Mouse (Mus musculus): ENCODE measurements around the gene Zbtb20.
A peak's percentile ranks its signal among the peaks of the same experiment; 100 is the strongest.

Gene Zbtb20

DNA sequence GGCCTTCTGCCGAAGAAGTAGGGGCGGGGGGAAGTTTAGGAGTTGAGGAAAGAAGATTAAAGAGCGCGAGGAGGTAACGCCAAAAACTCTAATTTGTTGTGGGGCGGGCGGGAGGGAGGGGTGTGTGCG, at the start of gene Zbtb20:
Gene Zbtb20, plus strand, starts transcription at position 30 of the 129 bp plus-strand sequence.
- no peak for DNase-seq

DNA sequence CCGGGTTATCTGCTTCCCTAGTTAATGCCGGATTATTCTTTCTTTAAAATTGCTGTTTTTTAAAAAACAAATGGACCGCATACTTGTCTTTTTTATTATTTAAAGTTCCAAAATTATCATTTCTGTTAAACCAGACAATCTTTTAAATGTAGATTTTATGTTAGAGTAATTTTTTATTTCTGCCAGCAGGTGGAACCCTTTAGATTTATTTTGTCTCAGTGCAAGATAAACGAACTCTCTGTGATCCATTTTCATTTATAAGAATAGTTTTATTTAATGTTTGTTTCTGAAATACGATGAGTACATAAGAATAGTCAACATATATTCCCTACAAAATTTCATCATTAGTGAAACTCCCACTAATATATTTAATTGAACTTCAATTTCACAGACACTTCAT, 39.7 kb upstream of the Zbtb20 start:
- no peak for DNase-seq

DNA sequence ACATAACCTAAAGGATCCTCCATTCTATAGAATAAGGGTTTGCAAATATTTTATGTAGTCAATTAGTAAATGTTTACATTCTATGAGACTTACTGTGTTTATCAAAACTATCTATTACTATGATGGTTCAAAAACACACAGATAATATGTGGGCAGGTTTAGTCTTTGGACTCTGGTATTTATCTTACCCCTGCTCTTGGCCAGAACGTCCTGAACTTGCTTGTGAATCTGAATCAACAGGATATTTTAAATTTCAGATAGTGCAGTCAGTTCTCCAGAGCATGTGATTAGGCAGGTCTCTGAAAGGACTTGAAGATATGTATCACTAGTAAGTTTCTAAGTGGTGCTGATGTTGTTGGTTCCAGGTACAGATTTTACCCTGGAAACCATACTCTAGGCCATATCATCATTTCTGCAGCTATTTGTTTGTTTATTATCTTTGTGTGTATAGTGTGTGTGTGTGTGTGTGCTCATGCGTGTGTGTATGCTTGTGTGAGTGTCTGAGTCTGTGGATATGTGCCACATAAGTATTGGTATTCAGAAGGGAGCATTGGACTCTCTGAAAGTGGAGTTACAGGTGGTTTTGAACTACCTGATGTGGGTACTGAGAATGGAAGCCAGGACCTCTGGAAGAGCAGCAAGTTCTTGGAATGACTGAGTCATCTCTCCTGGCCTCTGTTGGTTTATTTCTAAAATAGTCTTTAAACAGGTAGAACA, 39.1 kb upstream of the Zbtb20 start:
- no peak for DNase-seq

DNA sequence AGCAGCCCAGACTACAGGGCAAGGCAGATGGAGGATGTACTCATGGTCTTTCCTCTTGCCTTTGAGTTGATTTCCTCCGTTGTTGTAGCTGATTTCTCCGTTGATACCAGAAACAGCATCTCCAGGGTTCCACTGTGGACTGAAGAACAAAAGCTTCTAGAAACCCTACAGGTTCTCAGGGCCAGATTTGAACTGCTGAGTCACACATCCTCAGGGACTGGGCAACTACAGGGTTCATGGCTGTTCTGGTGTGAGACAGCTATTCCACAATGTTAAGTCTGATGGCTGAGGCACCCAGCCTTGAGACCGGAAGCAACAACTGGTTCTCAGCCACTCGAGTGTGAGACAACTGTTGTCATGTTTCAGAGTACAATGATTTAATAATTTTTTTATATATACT, 37.5 kb upstream of the Zbtb20 start:
- DNase-seq = no peak

DNA sequence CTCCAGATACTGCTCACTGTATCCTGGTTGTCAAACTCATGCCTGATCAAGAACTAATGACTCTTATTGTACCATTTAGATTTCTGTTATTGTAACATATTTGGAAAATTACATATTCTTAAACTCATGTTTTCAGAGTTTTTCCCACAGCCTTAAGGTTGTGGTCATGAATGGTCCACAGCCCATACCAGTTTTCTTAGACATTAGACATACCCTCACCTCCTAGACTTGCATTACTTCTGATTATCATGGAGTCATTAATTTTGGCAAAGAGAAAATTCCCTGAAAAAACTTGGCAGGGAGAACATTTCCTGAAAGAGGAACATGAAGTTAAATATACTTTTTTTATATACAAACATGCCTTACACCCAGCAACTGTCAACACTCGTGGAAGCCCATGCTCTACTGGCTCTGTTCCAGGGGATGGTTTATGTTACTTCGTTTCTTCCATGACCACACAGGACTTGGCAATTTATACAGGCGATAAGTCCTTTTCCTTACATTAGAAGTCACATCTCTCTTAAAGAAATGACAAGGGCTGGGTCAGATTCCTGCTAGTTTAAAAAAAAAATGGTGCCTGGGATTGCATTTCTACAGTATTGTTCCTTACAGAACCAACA, 18.0 kb upstream of the Zbtb20 start:
- DNase-seq = no peak

DNA sequence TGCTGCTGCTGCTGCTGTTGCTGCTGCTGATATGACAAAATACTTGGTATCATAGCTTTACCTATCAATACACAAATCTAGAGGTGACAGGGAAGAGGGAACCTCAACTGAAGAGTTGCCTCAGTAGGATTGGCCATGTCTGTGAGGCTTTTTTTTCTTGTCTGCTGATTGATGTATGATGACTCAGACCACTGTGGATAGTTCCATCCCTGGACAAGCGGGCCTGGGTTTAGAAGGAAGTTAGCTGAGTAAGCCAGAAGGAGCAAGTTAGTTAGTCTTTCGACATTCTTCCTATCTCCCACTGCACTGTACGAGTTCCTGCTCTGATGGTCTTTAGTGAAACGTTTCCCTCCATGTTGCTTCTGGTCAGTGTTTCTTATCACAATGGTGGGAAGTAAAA, 16.4 kb upstream of the Zbtb20 start:
- DNase-seq = no peak

DNA sequence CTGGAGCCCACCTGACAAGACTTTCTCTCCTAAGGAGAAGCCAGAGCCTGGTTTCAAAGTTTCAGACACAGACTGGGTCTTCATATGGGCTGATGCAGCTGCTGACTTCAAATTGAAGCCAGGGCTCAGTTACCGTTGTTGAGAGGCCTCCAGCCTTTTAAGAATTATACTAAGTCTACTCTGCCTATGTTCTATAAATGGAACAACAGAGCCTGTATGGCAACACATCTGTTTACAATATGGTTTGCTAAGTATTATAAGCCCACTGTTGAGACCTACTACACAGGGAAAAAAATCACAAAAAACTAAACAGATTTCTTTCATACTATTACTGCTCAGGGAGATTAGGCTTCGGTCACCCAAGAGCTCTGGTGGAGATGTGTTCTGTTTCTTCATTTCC, 12.4 kb upstream of the Zbtb20 start:
- DNase-seq = no peak

DNA sequence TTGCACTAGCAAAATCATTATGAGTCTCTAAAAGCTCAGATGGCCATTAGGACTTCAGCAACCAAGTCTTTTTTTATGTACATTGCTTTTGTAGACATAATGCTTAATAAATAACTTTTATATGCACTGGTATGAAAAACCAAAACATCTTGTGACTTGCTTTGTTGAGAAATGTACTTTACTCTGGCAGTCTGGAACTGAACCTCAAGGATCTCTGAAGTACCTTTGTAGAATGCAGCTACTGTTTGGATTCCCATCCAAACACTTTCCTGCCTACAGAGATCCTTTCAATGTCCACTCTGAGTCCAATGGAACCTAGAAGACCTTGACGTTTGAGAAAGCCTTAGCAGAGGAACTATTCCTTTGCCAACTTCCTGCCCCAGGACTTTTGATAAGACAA, 9.6 kb upstream of the Zbtb20 start:
- no peak for DNase-seq

DNA sequence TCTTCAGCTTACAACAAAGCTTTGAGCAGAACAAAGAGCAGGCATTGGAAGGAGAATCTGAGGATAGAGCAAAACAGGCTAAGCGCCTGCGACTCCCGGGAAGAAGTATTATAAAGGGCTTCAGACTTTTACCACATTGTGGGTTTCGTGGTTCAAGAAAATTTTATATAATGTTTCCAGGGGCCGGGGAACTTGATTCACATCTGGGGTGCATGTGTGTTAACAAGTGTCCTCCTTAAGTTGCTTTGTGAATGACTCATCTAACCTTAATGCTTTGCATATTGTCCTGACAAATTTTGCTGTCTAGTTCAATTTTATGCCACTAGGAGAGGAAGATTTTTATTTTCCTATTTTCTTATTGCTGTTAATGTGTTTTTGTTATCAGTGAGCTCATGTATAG, 3.6 kb upstream of the Zbtb20 start:
- no peak for DNase-seq

DNA sequence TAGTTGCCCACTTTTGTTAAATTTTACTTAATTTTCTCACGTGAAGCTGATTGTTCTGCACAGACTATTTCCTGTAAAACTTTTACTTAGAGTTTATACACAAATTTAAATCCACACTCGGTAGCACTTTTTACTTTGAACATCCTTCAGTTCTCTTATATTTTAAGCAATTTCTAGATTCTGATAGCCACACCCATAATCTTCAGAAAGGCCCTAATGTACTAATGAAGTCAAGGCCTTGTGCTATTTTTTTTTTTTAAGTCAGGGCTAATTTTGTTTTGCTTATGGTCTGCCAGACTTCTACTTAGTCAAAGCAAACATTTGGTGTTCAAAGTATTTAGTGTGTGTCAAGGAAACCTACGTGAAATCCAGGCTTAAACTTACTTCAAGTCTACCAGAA, 1.7 kb upstream of the Zbtb20 start:
- no peak for DNase-seq

DNA sequence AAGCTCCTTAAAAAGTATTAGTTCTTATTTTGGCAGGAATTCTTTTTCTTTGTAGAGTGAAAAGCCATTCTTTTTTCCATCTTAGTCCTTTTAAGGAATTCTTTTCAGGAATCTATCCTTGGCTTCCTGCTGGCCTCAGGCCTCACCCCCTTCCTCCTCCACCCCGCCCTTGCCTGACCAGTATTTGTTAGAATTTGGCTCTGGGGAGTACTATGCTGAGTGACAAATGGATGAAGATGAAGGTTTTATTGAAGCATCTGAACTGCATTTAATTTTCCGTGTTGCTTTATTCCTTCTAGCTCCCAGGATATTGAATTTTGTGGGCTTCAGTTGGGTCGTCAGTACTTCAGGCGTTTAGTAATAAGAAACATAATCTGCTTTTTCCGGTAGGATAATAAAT, 1.2 kb upstream of the Zbtb20 start:
- peak; percentile 61 for DNase-seq

DNA sequence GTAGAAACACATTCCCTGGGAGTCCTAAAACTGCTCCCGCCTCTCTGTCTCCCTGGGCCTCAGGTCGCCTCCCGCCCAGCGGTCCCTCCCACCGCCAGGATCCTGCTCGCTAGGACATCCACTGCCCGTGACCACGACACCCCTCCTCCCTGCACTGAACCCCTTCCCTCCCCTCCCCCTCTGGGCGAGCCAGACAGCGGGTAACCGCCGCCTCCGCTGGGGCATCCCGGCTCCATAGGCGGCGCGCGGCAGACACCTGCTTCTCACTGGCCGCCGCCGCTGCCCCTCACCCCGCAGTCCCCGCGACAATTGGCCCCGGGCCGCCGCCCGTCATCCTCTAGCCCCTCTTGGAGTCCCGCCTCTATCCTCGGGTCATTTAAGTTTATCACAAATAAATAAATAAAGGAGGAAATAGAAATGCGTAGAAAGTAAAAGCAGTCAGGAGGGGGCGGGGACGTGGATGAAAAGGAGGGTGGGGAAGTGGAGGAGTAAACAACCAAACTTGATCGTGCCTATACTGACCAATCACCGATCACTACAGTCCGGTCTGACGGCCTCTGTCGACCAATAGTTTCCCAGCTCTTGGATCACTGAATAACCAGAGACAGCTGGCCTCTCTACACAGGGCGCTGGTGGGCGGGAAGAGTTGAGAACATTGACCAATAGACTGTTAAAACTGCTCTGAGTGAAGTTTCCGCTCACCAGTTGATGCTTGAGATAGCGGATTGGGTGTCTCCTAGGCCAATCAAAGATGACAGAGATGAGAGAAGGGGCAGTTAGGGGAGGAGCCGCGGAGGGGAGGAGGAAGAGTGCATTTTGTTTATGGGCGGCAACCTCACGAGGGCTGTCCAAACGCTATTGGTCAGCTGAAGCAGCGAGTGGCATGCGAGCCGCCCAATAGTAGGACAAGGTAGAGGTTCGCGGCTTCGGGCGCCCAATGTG, 500 bp upstream of the Zbtb20 start:
- peak; percentile 99 for DNase-seq

DNA sequence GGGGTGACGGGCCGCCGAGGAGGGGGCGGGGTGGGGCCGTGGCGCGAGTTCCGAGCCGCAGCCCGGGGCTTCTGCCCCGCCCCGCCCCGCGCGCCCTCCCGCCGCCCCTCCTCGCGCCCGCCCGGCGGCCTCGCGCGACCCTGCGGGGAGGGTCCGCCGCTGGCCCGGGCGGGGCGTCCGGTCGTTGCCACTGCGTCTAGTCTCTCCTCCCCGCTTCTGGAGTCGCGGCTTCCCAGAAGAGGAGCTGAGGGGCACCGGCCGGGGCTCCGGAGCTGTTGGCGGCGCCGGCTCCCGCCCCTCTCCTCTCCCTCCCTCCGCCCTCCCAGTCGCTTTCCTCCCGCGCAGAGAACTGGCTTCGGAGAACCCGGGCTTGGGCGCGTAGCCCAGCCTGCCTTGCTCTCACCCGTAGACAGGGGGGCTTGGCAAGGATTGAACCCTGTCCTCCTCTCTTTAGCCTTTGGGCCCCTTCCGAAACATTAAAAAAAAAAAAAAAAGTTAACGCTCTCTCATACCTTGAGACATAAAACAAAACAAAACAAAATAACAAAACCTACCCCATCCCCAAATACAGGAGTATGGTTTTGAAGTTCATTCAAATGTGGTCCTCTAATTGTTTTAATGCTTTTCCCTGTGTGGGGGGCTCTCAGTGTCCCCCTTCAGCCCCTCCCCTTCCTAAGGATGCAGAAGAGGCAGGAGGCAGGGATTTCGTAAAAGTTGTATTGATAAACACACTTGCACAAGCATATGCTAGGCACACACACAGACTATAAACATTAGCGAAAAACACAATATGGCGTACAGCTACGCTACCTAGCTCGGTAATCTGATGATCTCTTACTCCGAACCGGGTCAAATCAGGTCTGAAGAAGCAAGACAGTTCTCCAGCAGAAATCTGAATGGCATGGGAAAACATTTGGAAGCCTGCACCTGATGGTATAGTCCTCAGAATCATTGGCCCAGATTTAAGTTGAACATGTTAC, 630 bp downstream of the Zbtb20 start:
- peak; percentile 90 for DNase-seq

DNA sequence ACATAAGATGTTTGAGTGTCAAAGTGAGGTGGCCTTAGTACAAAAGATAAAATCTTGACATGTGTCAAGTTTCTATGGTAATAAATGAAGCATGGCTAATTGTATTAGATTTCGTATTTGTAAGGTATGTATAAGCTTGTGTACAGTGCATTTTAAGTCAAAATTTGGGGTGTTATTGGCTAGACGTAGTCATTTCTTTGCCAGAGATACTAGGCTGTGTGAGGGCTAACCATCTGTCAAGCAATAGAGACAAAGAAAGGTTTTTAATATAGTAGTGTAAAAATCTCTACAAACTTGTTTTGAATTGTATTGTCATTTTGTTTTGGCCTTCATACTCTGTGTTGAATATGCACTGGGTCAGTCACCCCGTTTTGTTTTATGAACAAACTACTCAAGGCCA, 4.4 kb downstream of the Zbtb20 start:
- no peak for DNase-seq

DNA sequence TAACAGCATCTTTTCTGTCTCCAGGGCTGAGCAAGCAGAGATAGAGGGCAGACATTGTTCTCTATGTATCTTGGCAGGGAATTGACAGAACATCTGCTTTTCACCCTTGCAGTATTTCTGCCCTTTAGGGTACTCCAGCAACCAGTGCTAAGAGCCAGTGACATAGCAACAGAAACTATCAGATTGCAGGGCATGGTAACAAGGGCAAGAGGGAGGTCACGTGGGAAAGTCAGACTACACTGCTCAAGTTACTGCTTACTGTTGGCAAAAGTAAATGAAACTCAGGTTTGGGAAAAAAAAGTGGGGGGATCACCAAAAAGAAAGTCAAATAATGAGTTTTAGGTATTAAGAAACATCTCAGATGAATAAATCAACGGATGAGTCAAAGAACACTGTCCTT, 9.9 kb downstream of the Zbtb20 start:
- DNase-seq = no peak

DNA sequence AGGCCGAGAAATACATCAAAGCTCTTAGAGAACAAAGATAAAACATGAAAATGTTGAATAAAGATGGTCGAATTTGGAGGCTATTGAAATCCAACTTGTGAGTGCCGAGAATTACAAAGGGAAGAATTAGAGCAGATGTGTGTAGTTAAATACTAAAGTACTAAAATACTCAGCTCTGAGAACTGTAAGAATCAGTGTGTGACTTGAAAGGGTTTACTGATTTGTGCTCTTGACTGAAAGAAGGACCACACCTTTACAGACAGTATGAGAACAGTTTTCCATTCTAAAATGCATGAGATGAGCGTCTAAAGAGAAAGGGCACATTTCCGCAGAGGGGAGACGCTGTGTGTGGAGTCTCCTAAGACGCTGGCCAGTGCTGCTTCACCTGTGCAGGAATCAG, 10.3 kb downstream of the Zbtb20 start:
- no peak for DNase-seq

DNA sequence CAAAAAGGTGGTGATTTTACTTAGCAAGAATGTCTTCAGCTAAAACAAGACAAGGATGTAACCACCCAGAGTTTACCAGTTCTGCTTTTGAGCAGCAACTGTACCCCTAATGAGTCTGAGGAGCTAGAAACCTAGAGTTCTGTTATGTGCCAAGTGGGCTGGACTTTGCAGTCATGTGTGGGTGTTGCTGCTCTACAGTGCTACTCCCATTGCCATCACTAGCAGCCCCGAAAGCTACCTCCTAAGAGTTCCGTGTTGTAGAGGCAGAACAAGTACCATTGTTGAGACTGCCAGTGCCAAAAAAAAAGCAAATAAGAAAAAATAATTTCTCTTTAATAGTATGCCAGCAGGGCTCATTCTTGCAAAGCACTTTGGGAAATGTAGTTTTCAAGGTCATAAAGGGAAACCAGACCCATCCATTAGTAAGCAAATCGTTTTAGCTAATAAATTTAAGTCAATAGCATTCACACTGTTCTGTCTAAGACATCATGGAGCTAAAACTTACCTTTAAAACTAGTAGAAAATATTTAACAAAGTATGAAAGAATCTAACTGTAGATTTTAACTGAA, 21.5 kb downstream of the Zbtb20 start:
- DNase-seq = no peak

DNA sequence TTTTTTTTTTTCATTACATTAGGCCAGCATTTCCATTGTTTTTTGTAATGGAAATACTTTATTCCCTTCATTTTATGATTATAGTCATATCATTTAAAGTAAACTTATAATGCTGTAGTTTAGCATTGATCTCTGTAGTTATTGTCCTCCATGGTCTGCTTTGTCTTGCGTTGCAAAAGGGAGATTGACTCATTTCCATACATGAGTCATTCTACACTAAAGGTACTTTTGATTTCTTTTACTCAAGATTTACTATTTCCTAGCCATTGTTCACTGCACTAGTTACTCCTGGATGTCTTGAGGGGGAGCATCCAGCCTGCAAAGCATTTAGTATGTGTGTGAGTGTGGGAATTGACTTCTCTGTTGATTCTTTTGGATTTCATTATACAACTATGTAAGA, 24.6 kb downstream of the Zbtb20 start:
- DNase-seq = no peak

DNA sequence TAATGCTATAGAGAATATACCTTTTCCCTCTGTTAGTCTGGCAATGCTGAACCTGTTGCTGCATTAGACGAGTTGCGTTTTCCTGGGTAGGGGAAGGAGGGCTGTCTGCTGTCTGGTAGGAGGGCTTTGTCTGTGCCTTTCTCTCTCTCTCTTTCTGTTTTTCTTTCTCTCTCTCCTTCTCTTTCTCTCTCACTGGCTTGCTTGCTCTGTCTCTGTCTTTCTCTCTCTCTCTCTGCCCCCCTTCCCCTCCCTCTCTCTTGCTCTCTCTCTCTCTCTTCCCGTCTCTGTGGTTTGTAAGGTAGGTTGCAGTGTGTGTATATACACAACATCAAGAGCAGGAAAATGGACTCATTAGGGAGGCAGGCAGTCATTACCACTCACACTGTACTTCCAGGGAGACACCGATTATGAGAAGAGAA, 31.6 kb downstream of the Zbtb20 start:
- peak; percentile 62 for DNase-seq

DNA sequence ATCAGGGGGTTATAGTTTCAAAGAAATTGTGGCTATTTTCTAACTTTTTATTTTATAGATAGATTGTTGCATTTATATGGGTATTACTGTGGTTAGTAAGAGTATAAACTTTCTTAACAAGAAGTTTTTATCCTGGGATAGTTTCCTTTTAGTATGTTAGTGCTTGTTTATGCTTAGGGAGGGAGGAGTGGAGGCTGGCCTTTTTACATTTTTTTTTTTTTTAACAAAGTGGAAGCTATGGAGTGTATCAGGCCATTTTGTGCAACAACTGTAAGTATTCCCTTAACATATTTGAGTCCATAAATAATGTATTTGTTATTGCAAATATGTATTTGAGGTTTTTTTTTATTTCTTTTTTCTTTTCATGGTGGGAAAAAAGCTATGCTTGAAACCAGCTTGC, 32.7 kb downstream of the Zbtb20 start:
- DNase-seq = no peak

DNA sequence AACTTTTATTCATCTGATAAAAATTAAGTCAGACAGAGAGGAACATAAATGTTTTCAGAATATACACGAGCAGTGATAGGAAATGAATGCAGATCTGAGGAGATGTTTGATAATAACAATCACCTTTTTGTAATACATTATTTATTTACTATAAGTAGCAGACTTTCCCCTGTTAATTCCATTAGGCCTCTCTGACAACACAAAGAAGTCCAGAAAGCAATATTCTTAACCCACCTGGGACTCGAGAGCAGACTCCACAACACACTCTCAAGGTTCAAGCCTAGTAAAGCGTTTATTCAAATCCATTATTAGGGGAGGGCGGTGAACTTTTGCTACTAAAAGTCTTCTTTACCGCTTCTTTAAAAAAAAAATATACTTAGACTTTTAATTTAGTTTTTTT, 33.2 kb downstream of the Zbtb20 start:
- no peak for DNase-seq

DNA sequence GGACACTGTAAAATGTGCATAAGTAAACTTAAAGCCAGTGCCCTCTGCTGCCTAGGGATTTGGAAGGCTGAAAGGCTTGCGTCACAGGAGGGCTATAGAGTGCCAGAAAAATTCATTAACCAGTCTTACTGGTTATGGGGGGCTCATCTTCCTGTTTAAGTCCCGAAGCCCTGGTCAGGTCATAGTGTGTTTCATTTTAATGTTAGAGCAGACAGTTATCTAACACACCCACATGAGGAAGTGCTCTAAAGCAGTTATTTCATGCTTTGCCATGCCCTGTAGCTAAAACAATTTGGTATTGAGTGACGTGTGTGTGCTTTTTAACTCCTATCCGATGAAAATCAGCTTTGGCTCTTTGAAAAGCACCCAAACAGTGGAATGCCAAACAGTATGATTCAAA, 34.3 kb downstream of the Zbtb20 start:
- DNase-seq = no peak

DNA sequence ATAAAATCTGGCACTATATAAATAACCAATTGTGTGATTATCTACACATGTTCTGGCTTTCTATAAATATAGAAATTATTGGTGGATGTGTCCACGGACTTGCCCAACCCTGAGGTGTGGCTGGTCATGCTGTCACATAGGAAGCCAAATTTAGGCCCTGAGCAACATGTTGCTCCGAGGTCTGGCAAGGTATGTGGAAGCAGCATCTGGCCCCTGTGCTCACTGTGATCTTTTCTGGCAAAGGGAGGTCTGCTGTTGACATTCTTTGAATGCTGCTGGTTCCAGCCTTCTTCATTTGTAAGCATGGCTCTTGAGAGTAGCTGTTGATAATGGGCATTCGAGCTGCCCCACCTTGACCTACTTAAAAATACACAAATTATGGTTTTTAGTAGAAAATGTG, 35.0 kb downstream of the Zbtb20 start:
- no peak for DNase-seq

Measured in kidney, postnatal 14 days (tissue).